Mouse (Mus musculus): ENCODE data around the gene Avpr1a.

GRCm38 (mm10) chr10:122453466-122453865, 5.2 kb downstream of the Avpr1a start:
- TF ChIP-seq CTCF (IDR thresholded peaks at IDR 0.05) (no peak), POLR2A (IDR thresholded peaks at IDR 0.05; ENCODE audit: insufficient read depth, low read depth, low read length) (no peak), EP300 (IDR thresholded peaks at IDR 0.05; ENCODE audit: insufficient read depth, low read depth, low read length) (no peak)
